Mouse (Mus musculus): ENCODE data around the gene Megf8.

GRCm38 (mm10) chr7:25384818-25385217 lies 67.9 kb downstream of the Megf8 start:
- TF ChIP-seq ZNF384 (IDR thresholded peaks at IDR 0.05; ENCODE audit: low read depth, low read length) (no peak), CHD2 (IDR thresholded peaks at IDR 0.05; ENCODE audit: low read depth, low read length) (no peak), MAFK (IDR thresholded peaks at IDR 0.05; ENCODE audit: insufficient read depth, low read depth, low read length) (no peak)
